Mouse (Mus musculus) heart, postnatal 0 days (tissue): ENCODE results near the gene Fam57a. TPM values are rescaled to one million over a fixed set of nuclear protein-coding genes. Genes with fewer than 3 reads are reported as not detected.
A peak's percentile ranks its signal among the peaks of the same experiment; 100 is the strongest.

Experiments
- ATAC-seq: fragments of 200-750 bp; cut with Nextera tagmentation; 2 replicates; pipeline ENCODE4 v1.8.0; 2017; ENCODE audit warnings: low read depth, moderate number of reproducible peaks, moderate library complexity; ENCODE audit not compliant: insufficient read depth
- DNase-seq: peaks from one replicate; pipeline ENCODE4 v3.0.0-alpha.2; 2016; ENCODE audit warnings: low spot score
- H3K27ac ChIP-seq: fragments of 300-500 bp; sonication (generic); 2 replicates; pipeline ENCODE4 v1.5.1; 2014; ENCODE audit warnings: low read depth, mild to moderate bottlenecking
- H3K27me3 ChIP-seq: fragments of 300-500 bp; sonication (generic); 2 replicates; pipeline ENCODE4 v1.6.1; 2014; ENCODE audit warnings: low read length, mixed read lengths; ENCODE audit not compliant: control insufficient read depth, insufficient read depth
- H3K36me3 ChIP-seq: fragments of 300-500 bp; sonication (generic); replicated peaks from 2 replicates; pipeline ENCODE4 v1.6.1; 2014; ENCODE audit warnings: low read length, mixed read lengths; ENCODE audit not compliant: control insufficient read depth, insufficient read depth
- H3K4me1 ChIP-seq: fragments of 300-500 bp; sonication (generic); 2 replicates; pipeline ENCODE4 v1.6.1; 2014; ENCODE audit warnings: antibody characterized with exemption; ENCODE audit not compliant: control insufficient read depth, insufficient read depth
- H3K4me2 ChIP-seq: fragments of 300-500 bp; sonication (generic); 2 replicates; pipeline ENCODE4 v1.6.1; 2014; ENCODE audit warnings: low read depth, mild to moderate bottlenecking, low read length, moderate library complexity
- H3K4me3 ChIP-seq: fragments of 300-500 bp; sonication (generic); 2 replicates; pipeline ENCODE4 v1.5.1; 2014; ENCODE audit warnings: low read depth, low read length
- H3K9ac ChIP-seq: fragments of 300-500 bp; sonication (generic); replicated peaks from 2 replicates; pipeline ENCODE4 v1.6.1; 2014; ENCODE audit warnings: low read depth, low read length, mixed read lengths
- H3K9me3 ChIP-seq: fragments of 300-500 bp; sonication (generic); replicated peaks from 2 replicates; pipeline ENCODE4 v1.6.1; 2016; ENCODE audit warnings: low read length; ENCODE audit not compliant: control insufficient read depth
- CTCF ChIP-seq: IDR thresholded peaks from 2 replicates; pipeline ENCODE4 v1.5.1; 2016; ENCODE audit warnings: antibody characterized with exemption, control low read depth, low read depth
- EP300 ChIP-seq: IDR thresholded peaks from 2 replicates; pipeline ENCODE4 v1.6.1; 2016; ENCODE audit warnings: antibody characterized with exemption, low read depth
- WGBS: fragments of 180-500 bp; shearing (Covaris S2); extraction: QIAGEN DNeasy Blood & Tissue Kit; methylation state at CpG from one replicate; pipeline ENCODE4 v1.1.7; 2014; 5-methylcytosine and 5-hydroxymethylcytosine counted together
- polyA plus RNA-seq: library from polyadenylated mRNA; unstranded; fragments of >200 nt; fragmentation: Nextera tagmentation; extraction: Ambion mirVana; gene quantifications from 2 replicates; pipeline ENCODE4 v1.2.1, GENCODE M21; 2015
- total RNA-seq: library from RNA; depleted of rRNA; stranded (reverse); fragments of >200 nt; gene quantifications from 2 replicates; pipeline ENCODE4 v1.2.3, GENCODE M21; 2014; ENCODE audit warnings: low replicate concordance

Gene Fam57a
- total and polyA plus RNA-seq, 2 experiments from 2014 or later: 10.5 to 14.8 TPM

DNA sequence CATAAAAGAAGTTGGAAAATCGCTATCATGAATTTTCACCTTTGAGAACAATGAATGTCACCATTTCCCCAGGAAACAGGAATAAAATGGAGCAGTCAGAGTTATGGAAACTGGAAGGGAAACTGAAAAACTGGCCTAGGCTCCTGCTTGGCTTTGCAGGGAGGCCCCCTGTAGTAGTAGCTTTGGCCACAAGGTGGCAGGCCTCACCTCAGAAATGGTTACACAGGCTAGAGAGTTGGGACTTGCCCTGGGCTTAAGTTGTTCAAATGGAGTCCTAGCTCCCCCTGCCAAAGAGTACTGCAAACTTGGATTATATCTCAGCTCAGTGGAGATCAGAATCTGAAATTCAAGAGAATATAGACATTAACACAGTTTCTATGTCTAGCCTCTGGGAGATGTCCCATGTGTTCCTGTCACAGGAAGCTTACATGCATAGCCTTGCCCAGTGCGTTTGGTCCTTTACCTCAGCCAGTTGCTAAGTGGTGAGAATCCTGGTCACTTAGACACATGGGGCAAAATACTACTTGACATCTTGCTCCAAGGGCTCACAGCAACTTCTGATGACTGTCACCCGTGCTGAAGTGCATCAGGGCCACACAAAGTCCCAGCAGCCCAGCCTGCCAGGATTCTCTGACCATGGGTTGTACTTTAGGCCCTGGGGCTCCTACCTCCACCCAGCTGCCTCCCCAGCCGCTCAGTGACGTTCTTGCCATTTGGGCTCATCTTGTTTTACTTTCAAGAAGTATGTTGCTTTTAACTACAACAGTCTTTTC lies 73.9 kb downstream of the Fam57a start:
- no peak overlapping the region for H3K4me3 ChIP-seq
- peak; percentile 84 for ATAC-seq
- peaks cover 29% of the 10 kb centered on the region for H3K36me3 ChIP-seq
- no peaks in the 10 kb centered on the region for H3K27me3 ChIP-seq
- no peaks in the 10 kb centered on the region for H3K9me3 ChIP-seq
- TF ChIP-seq CTCF (peak; percentile 92), EP300 (no peak)
- no peak overlapping the region for H3K4me2 ChIP-seq
- H3K9ac ChIP-seq: no peak overlapping the region
- WGBS: 40% methylated on average over 5 of the region's 5 CpGs
- H3K27ac ChIP-seq: no peak overlapping the region
- peak; percentile 71 for DNase-seq
- H3K4me1 ChIP-seq: no peaks in the 10 kb centered on the region

GRCm38 (mm10) chr11:76253918-76254264 lies 74.4 kb downstream of the Fam57a start:
- no peak overlapping the region for H3K4me3 ChIP-seq
- ATAC-seq (no peak), DNase-seq (no peak)
- H3K27me3 ChIP-seq: no peaks in the 10 kb centered on the region
- TF ChIP-seq EP300 (no peak), CTCF (no peak)
- peaks cover 23% of the 10 kb centered on the region for H3K36me3 ChIP-seq
- H3K9me3 ChIP-seq: no peaks in the 10 kb centered on the region
- no peak overlapping the region for H3K27ac ChIP-seq
- WGBS: 78% methylated on average over 4 of the region's 4 CpGs
- H3K9ac ChIP-seq: 0 out of 2 replicates have a peak overlapping the region, but pooled peaks have one; percentile 4
- no peak overlapping the region for H3K4me2 ChIP-seq
- no peaks in the 10 kb centered on the region for H3K4me1 ChIP-seq

GRCm38 (mm10) chr11:76255431-76256001 lies 76.0 kb downstream of the Fam57a start:
- no peak for TF ChIP-seq CTCF
- no peak for TF ChIP-seq EP300
- DNase-seq (no peak), ATAC-seq (no peak)
- H3K36me3 ChIP-seq: peaks cover 16% of the 10 kb centered on the region; the same call in 1 of the 2 replicates
- H3K4me1 ChIP-seq: no peaks in the 10 kb centered on the region
- H3K9me3 ChIP-seq: no peaks in the 10 kb centered on the region
- H3K27ac ChIP-seq: no peak overlapping the region
- H3K9ac ChIP-seq: no peak overlapping the region
- 67% methylated on average over 4 of the region's 4 CpGs for WGBS
- no peak overlapping the region for H3K4me2 ChIP-seq
- no peak overlapping the region for H3K4me3 ChIP-seq
- H3K27me3 ChIP-seq: no peaks in the 10 kb centered on the region

DNA sequence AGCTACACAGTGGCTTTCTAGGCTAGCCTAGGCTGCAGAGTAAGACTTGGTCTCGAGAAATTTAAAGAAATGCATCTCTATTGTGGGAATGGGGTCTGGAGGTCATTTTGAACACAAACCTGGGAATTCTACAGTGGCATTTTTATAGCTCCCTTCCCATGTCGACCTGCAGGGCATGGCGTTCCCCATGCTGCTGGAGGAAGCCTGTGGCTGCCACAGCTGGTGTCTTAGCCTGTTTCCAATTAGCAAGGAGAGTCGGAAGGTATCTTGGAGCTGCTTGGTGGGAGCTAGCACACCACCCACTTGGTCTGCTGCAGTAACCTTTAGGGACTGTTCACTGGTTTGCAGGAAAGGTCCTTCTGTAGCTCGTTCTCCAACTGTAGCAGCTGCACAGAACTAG lies 76.7 kb downstream of the Fam57a start:
- 48% methylated on average over 5 of the region's 5 CpGs for WGBS
- no peak overlapping the region for H3K27ac ChIP-seq
- no peak overlapping the region for H3K9ac ChIP-seq
- H3K9me3 ChIP-seq: no peaks in the 10 kb centered on the region
- no peaks in the 10 kb centered on the region for H3K27me3 ChIP-seq
- H3K36me3 ChIP-seq: peaks cover 11% of the 10 kb centered on the region; the same call in 1 of the 2 replicates
- DNase-seq (no peak), ATAC-seq (no peak)
- no peak overlapping the region for H3K4me2 ChIP-seq
- H3K4me1 ChIP-seq: no peaks in the 10 kb centered on the region
- TF ChIP-seq EP300 (no peak), CTCF (no peak)
- H3K4me3 ChIP-seq: no peak overlapping the region

DNA sequence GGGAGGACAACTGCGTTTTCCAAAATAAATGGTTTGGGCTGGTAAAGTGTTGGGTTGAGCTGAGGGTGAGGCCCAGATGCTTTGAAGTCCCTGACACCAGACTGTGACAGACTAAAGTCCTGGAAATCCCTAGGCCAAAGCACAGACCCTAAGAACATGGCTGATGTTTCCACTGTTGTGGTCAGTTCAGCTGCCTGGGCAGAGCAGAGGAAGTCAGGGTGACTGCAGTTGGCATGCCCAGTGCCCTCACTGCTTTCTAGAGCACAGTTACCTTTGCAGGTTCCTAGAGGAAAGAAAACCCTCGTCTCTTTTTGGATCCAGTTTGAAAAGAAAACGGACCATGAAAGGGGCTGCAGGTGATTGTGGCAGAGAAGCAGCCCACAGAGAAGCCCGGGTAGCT lies 77.9 kb downstream of the Fam57a start:
- no peak overlapping the region for H3K9ac ChIP-seq
- DNase-seq (no peak), ATAC-seq (no peak)
- 72% methylated on average over 4 of the region's 4 CpGs for WGBS
- no peaks in the 10 kb centered on the region for H3K27me3 ChIP-seq
- H3K4me3 ChIP-seq: no peak overlapping the region
- H3K9me3 ChIP-seq: no peaks in the 10 kb centered on the region
- H3K36me3 ChIP-seq: peaks cover 9% of the 10 kb centered on the region; the same call in 1 of the 2 replicates
- H3K4me1 ChIP-seq: no peaks in the 10 kb centered on the region
- no peak overlapping the region for H3K4me2 ChIP-seq
- TF ChIP-seq CTCF (no peak), EP300 (no peak)
- no peak overlapping the region for H3K27ac ChIP-seq
